ENCODE assay signal across 23 mouse cellular contexts in the genomic region with DNA sequence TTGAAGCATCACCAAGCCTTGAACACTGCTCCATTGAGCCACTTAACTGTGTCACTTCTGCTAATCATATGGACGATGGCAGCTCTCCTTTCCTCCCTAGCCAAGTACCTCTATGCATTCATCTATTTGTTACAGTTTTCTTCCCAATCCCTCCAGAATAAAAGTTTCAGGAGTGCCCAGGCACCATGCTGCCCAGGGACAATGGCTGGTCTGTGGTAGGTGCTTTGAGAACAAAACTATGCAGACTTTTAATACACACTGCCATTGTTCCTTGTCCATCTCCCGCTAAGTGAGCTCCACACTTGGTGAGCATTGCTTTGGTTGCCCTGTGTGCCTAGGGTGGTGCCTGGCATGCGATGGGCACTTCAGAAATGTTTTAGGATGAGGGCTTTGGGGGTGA.
DNase-seq lines count a peak whose midpoint lies in the region; ATAC-seq lines count a peak whose summit lies in the region.
"Had no signal": no experiment of that assay in that cellular context is flagged by ENCODE, and none has a peak within 500 bp of the region (broad histone marks: within the 10 kb centered on the region; RNA-seq: fewer than 3 reads in every experiment).

No protein-coding gene starts in this region.

- H3K4me3 ChIP-seq in midbrain, embryonic 11.5 days (ENCODE audit: low read depth, low read length) = no peak overlapping the region
- H3K4me3 ChIP-seq in midbrain, embryonic 14.5 days (replicated peaks; ENCODE audit: low read depth, low read length) = no peak overlapping the region
- no peak overlapping the region for H3K4me3 ChIP-seq in forebrain, embryonic 16.5 days (replicated peaks; ENCODE audit: low read length)
- H3K4me3 ChIP-seq: embryonic facial prominence, embryonic 10.5 days; gastrocnemius, adult 2 months; layer of hippocampus, adult 2 months; megakaryocyte, embryonic 14.5 days had no signal

- H3K9me3 ChIP-seq in midbrain, embryonic 11.5 days (ENCODE audit: control insufficient read depth, low read length) = no peaks in the 10 kb centered on the region
- no peaks in the 10 kb centered on the region for H3K9me3 ChIP-seq in midbrain, embryonic 14.5 days (ENCODE audit: control insufficient read depth, low read length)
- 0 out of 2 replicates have a peak, but pooled peaks cover 2% of the 10 kb centered on the region for H3K9me3 ChIP-seq in forebrain, embryonic 16.5 days (ENCODE audit: control insufficient read depth, low read length)
- H3K9me3 ChIP-seq: embryonic facial prominence, embryonic 10.5 days had no signal

- H3K4me2 ChIP-seq in midbrain, embryonic 11.5 days = no peak overlapping the region
- H3K4me2 ChIP-seq in midbrain, embryonic 14.5 days (ENCODE audit: low read length) = no peak overlapping the region
- no peak overlapping the region for H3K4me2 ChIP-seq in forebrain, embryonic 16.5 days (ENCODE audit: low read length)

- no peak overlapping the region for H3K27ac ChIP-seq in midbrain, embryonic 11.5 days (ENCODE audit: low read depth, low read length)
- H3K27ac ChIP-seq in midbrain, embryonic 14.5 days (replicated peaks; ENCODE audit: low read depth, low read length) = no peak overlapping the region
- peak overlapping the region; percentile 86 for H3K27ac ChIP-seq in forebrain, embryonic 16.5 days (ENCODE audit: low read length)
- H3K27ac ChIP-seq: embryonic facial prominence, embryonic 10.5 days; gastrocnemius, adult 2 months; stomach, postnatal 0 days had no signal

- 29% methylated on average over 3 of the region's 3 CpGs for WGBS in midbrain, embryonic 11.5 days
- WGBS in midbrain, embryonic 14.5 days = 22% methylated on average over 3 of the region's 3 CpGs
- WGBS in forebrain, embryonic 16.5 days = 13% methylated on average over 3 of the region's 3 CpGs

- DNase-seq in midbrain, embryonic 11.5 days (ENCODE audit: low spot score, missing footprints) = peak; percentile 84
- no peak for DNase-seq in midbrain, embryonic 14.5 days
- DNase-seq in ZHBTc4 (ENCODE audit: low read depth, low spot score) = peak; percentile 1
- DNase-seq in retina, embryonic 14.5 days (ENCODE audit: low spot score) = peak; percentile 26
- no peak for DNase-seq in yolk sac, embryonic 10.5 days (ENCODE audit: low spot score)
- DNase-seq in kidney, adult 11 months = no peak
- DNase-seq: adrenal gland, postnatal 25 days; cerebellum, adult 11-12 months; cerebellum, postnatal 36 days; gastrocnemius, adult 2 months; heart, adult 18-20 months; heart, postnatal 36 days; kidney, adult 18-20 months; kidney, postnatal 10 days; left cerebral cortex, postnatal 4 days; liver had no signal

- H3K9ac ChIP-seq in midbrain, embryonic 11.5 days (ENCODE audit: low read length) = no peak overlapping the region
- H3K9ac ChIP-seq in midbrain, embryonic 14.5 days (replicated peaks; ENCODE audit: low read length) = no peak overlapping the region
- no peak overlapping the region for H3K9ac ChIP-seq in forebrain, embryonic 16.5 days (replicated peaks; ENCODE audit: low read depth, low read length)

- no peaks in the 10 kb centered on the region for H3K27me3 ChIP-seq in midbrain, embryonic 11.5 days (ENCODE audit: control insufficient read depth, insufficient read depth, low read length)
- H3K27me3 ChIP-seq in midbrain, embryonic 14.5 days (ENCODE audit: control insufficient read depth, insufficient read depth, low read length) = no peaks in the 10 kb centered on the region
- no peaks in the 10 kb centered on the region for H3K27me3 ChIP-seq in forebrain, embryonic 16.5 days (replicated peaks; ENCODE audit: control insufficient read depth, insufficient read depth, low read length)
- H3K27me3 ChIP-seq: megakaryocyte, embryonic 14.5 days had no signal

- ATAC-seq in midbrain, embryonic 11.5 days (ENCODE audit: low FRiP score) = no peak
- no peak for ATAC-seq in midbrain, embryonic 14.5 days (ENCODE audit: low FRiP score, low TSS enrichment)
- no peak for ATAC-seq in forebrain, embryonic 16.5 days
- ATAC-seq: lung, postnatal 0 days; Patski had no signal

- H3K4me1 ChIP-seq in midbrain, embryonic 11.5 days (ENCODE audit: control insufficient read depth, insufficient read depth, low read length) = no peaks in the 10 kb centered on the region; the same call in 1 of the 2 replicates
- no peaks in the 10 kb centered on the region for H3K4me1 ChIP-seq in midbrain, embryonic 14.5 days (ENCODE audit: control insufficient read depth, insufficient read depth, low read length)
- H3K4me1 ChIP-seq in forebrain, embryonic 16.5 days (replicated peaks; ENCODE audit: control insufficient read depth, insufficient read depth, low read length) = peaks cover 10% of the 10 kb centered on the region
- H3K4me1 ChIP-seq: megakaryocyte, embryonic 14.5 days had no signal

- H3K36me3 ChIP-seq in midbrain, embryonic 11.5 days (ENCODE audit: control insufficient read depth, insufficient read depth, low read length) = no peaks in the 10 kb centered on the region
- H3K36me3 ChIP-seq in midbrain, embryonic 14.5 days (ENCODE audit: control insufficient read depth, insufficient read depth, low read length) = no peaks in the 10 kb centered on the region
- H3K36me3 ChIP-seq in forebrain, embryonic 16.5 days (ENCODE audit: control insufficient read depth, insufficient read depth) = no peaks in the 10 kb centered on the region
- H3K36me3 ChIP-seq: embryonic facial prominence, embryonic 10.5 days had no signal

Comparison
In these comparisons a context has a peak if more than half of its experiments do, and no peak if none do; other contexts are left out.
1. DNase-seq: peak in midbrain, embryonic 11.5 days (single experiment), ZHBTc4 (single experiment) and retina, embryonic 14.5 days (single experiment); none in midbrain, embryonic 14.5 days (single experiment), yolk sac, embryonic 10.5 days (single experiment) and kidney, adult 11 months (single experiment).